Mouse (Mus musculus) C2C12 (cell line): ENCODE measurements around the gene Cdc42bpa.

Experiments used
- CTCF ChIP-seq: IDR thresholded peaks from one replicate; pipeline ENCODE4 v1.5.1; 2011; ENCODE audit not compliant: control insufficient read depth, insufficient read depth, insufficient read length
- MAX ChIP-seq: IDR thresholded peaks from one replicate; pipeline ENCODE4 v1.6.1; 2011; ENCODE audit warnings: mild to moderate bottlenecking, control low read depth
- MYOD1 ChIP-seq: IDR thresholded peaks from one replicate; pipeline ENCODE4 v1.6.1; 2011; ENCODE audit warnings: low read depth; ENCODE audit not compliant: control insufficient read depth, insufficient read length
- USF1 ChIP-seq: IDR thresholded peaks from one replicate; pipeline ENCODE4 v1.6.1; 2011; ENCODE audit warnings: low read depth, mild to moderate bottlenecking, control low read depth, moderate library complexity

DNA sequence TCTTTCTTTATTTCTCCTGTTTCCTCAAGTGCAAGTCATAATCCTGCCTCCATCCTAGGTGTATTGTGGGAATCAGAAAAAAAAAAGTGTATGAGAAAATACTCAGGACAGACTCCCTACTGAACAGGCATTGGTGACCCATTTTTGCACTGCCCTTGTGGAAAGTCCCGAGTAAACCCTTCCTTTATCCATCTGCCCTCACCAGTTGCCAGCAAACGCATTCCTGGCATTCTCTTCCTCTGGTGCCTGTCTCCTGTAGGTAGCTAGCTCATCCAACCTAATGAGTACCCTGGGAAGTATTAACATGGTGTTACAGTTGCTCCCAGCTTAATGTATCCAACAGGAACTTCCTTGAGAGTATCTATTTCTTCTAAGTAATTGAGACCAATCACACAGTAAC lies 13.7 kb upstream of the Cdc42bpa start:
- TF ChIP-seq CTCF (no peak), MAX (no peak), USF1 (no peak), MYOD1 (no peak)
